Mouse (Mus musculus) layer of hippocampus, adult 2 months (tissue): ENCODE results near the gene Ccr8. TPM values are rescaled to one million over a fixed set of nuclear protein-coding genes. Genes with fewer than 3 reads are reported as not detected.

ENCODE experiments used
- DNase-seq, 2 experiments: peaks; one replicate each; pipeline ENCODE4 v3.0.0; 2022; ENCODE audit warnings: low spot score in 2 of 2
- H3K27ac ChIP-seq: fragments of 200-600 bp; 2 replicates; pipeline ENCODE4 v1.8.1; 2022
- H3K4me3 ChIP-seq: fragments of 200-600 bp; 2 replicates; pipeline ENCODE4 v1.8.1; 2022; ENCODE audit warnings: mild to moderate bottlenecking
- CTCF ChIP-seq: fragments of 200-600 bp; conservative IDR thresholded peaks from 2 replicates; pipeline ENCODE4 v1.8.1; 2022; ENCODE audit warnings: antibody characterized with exemption, mild to moderate bottlenecking, moderate library complexity
- total RNA-seq, 2 experiments: library from RNA; stranded (reverse); gene quantifications; 2 replicates each; pipeline ENCODE4 v1.2.3; 2021

The Ccr8 gene
- total RNA-seq, 2 experiments from 2014 or later: not detected

DNA sequence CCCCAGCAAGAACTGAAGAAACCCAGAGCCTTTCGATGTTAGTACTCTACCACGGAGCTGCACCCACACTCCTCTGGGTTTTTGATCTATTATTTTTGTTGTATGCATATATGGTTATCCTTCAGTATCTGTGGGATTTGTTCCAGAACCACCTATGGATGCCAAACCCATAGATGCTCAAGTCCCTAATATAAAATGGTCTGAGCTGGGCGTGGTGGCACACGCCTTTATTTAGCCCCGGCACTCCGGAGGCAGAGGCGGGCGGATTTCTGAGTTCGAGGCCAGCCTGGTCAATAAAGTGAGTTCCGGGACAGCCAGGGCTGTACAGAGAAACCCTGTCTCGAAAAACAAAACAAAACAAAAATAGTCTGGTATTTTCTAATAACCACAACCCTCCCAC, 35.0 kb downstream of the Ccr8 start:
- peak overlapping the region; percentile 88 for H3K27ac ChIP-seq
- no peak for DNase-seq
- peak overlapping the region; percentile 95 for H3K4me3 ChIP-seq
- TF ChIP-seq CTCF: no peak

DNA sequence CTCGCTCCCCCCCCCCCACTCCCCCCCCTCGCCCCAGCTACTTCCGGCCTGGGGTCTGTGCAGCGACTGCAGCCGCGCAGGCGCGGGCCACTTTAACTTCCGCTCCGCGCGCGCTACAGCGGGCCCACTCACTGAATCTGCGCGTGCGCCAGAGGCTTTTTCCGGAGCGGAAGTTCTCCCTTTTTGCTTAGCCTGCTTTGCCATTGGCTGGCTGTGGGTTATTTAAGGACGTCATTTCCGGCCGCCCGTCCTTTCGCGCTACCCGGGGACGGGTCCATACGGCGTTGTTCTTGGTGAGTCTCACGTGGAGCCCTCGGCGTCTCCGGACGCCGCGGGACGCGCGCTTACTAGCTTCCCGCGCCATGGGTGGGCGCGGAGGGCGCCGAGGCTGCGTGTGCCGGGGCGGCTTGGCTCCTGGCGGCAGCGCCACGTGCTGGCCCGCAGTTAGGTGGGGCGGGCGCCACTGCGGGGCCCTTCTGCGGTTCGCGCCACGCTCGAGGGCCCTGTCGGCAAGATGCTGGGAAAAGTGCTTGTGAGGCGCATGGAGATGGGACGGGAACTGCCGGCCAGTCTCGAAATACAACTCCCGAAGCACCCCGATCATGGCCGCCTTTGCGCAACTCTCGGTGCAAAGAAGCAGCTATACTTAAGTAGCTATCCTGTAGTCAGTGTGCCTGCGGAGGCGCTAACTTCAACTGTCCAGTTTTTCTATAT, 35.8 kb downstream of the Ccr8 start, which contains the start of gene Rpsa:
TSS of gene Rpsa (plus strand) at position 152 of the 714 bp plus-strand sequence.
- DNase-seq: peak; percentile 95 to 98
- Histone ChIP-seq H3K4me3 (peak within 1 kb of the TSS; percentile 95), H3K27ac (peak within 1 kb of the TSS; percentile 91)
- TF ChIP-seq CTCF: no peak

DNA sequence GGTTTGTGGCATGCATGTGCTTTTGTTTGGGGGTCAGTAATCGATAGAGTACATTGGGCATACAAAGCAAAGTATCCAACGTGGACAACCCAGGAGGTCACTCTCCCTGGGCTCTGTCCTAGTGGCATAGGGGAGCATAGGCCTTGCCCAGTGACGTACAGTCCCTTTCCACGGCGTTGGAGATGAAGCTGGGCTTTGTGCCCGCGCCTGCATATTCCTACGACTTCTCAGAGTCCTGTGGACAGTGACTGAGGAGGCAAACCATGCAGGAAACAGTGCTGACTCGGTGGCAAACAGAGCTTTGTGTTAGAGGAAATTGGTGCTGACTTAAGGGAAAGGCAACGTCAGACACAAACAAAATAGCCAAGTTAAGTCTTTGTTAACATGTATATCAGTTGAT, 37.4 kb downstream of the Ccr8 start:
- no peak for DNase-seq
- peak overlapping the region; percentile 95; the same call in 1 of the 2 replicates for H3K4me3 ChIP-seq
- no peak overlapping the region for H3K27ac ChIP-seq
- TF ChIP-seq CTCF: no peak

DNA sequence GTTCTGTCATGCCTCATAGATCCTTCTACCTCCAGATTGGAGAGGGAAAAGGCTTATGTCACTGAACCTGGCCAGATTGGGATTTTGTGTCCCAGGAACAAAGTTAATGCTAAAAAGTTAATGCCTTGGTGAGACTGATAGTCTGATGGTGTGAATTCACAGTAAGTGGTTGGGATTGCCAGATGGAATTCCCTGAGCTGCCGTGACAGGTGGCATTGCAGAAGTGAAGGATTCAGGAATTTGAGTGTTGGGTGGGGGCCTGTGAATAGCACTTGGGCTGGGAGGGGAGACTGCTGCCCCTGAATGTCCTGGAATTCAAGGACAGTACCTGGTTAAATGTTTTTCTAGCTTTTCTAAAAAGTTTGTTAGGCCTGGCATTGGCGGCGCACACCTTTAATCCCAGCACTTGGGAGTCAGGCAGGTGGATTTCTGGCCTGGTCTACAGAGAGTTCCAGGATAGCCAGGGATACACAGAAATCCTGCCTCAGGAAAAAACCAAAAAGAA, 39.9 kb downstream of the Ccr8 start:
- no peak for DNase-seq
- Histone ChIP-seq H3K27ac (no peak overlapping the region), H3K4me3 (no peak overlapping the region)
- no peak for TF ChIP-seq CTCF

DNA sequence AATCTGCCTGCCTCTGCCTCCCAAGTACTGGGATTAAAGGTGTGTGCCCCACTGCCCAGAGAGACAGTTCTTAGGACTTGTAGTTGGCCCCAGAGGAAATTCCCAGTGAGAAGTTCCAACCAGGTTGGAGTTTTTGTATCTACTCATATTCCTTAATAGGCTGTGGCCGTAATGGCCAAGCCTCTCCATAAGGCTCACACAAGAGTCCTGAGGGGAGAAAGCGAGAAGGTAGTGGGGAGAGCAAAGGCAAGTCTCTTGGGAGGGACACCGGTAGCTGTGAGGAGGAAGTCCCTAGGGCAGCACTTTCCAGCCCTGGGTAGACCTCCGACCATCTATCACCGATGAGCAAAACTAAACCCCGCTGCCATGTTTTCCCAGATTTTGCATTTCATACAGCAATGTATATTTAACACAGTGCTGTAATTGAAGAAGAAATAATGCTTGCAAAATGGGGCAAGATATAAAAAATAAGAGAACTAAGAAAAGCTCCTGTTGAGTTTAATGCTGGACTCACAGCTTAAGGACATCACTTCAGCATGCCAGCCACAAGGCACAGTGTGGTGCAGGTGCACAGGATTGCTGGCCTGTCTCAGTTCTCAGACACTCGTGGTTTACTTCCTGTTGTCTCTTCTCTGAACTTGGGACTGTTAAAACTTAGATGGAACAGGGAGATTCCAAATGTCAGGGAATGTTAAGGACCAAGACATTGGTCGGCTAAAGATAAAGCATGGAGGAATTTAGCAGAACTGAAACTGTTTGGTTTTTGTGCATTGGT, 41.3 kb downstream of the Ccr8 start:
- TF ChIP-seq CTCF: no peak
- no peak overlapping the region for H3K27ac ChIP-seq
- H3K4me3 ChIP-seq: no peak overlapping the region
- DNase-seq: no peak

DNA sequence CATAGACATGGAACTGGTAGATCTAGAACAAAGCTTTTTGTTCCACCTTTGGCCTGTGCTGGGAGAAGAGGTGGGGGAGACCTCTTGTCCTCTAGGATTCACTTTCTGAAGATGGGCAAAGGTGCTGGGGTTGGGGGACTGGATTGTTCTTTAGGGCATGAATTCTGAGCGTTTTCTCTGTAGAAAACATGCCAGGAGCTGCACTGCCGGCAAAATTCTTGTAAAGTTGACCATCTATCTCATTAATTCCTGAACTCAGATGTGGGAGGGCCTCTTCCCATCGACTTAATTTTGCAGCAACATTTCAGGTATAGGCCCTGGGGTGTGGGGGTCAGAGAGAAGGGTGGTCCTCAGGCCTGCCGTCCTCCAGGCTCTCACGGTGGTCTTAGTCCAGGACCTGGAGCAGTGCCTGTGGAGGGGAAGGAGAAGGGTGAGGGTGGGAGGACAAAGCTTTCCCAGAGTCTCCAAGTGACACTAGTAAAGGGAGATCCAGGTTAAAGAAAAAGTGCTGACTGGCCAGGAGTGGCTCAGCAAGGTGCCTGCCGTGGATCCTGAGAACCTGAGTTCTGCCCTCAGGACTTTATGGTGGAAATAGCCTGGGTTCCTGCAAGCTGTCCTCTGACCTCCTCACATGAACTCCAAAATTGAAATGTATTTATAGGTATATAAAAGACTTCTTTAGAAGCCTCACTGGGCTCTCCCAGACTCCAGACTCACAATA, 42.0 kb downstream of the Ccr8 start:
- no peak for TF ChIP-seq CTCF
- no peak for DNase-seq
- Histone ChIP-seq H3K27ac (no peak overlapping the region), H3K4me3 (no peak overlapping the region)

DNA sequence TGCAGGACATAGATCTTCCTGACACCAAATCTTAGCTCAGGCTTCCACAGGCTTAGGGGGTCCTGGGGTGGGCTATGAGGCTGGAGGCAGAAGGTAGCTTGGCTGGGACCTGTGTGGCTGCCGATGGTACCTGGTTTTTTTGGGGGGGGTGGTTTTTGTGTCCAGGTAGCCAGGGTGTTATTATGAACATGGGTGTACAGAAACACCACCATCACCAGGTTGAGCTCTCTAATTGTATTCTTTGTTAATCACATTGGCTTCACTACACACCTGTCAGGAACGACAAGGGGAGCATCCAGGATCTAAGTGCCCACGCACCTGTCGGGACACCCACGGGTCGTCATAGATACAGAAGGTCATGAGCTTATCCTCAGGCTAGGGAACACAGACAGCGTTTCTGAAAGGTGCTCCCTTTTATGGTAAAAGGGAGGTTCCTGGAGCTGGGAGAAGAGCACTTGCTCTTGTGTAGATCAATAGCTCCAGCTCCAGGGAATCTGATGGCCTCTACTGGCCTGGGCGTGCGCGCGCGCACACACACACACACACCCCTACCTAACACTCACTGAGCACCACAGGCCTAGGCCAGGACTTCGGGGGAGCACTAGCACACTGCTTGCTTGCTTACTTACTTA, 42.7 kb downstream of the Ccr8 start:
- no peak for DNase-seq
- Histone ChIP-seq H3K4me3 (no peak overlapping the region), H3K27ac (no peak overlapping the region)
- TF ChIP-seq CTCF: no peak

DNA sequence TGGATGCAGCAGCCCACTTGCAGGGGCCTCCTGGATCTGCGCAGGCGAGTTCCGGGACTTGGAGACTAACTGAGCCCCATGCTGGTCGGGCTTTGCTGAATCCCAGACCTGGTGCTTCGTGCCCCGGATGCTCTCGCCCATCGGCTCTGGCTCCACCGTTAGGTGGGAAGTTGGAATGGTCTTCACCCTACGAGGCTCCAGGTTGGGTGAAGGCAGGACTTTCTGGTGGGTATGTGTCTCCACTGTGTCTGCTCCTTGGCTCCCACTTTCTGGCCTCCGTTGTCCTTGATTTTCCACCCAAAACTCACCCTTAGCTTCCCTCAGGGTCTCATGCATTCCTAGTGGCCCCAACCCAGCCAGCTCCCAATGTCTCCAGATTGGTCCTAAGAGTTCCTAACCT, 43.5 kb downstream of the Ccr8 start:
- Histone ChIP-seq H3K27ac (no peak overlapping the region), H3K4me3 (no peak overlapping the region)
- DNase-seq: no peak
- no peak for TF ChIP-seq CTCF

DNA sequence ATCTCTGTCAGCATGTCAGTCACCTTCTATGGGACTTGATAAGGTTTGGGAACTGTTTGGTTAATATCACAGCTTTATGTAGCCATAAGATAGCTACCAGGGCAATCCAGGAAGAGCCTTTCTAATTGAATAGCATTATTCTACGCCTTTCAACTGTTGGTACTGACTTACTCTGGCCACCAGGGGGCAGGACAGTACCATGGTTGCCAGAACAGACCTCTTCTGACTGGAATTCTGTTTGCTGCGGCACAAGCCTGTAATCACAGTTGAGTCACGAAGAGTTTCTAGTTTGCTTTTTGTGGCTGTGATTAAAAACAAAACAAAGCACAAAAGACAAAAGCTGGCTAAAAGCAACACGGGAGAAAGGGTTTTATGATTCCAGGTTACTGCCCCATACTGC, 48.7 kb downstream of the Ccr8 start:
- no peak overlapping the region for H3K27ac ChIP-seq
- TF ChIP-seq CTCF: peak; percentile 96
- H3K4me3 ChIP-seq: no peak overlapping the region
- peak; percentile 82 to 92 for DNase-seq

DNA sequence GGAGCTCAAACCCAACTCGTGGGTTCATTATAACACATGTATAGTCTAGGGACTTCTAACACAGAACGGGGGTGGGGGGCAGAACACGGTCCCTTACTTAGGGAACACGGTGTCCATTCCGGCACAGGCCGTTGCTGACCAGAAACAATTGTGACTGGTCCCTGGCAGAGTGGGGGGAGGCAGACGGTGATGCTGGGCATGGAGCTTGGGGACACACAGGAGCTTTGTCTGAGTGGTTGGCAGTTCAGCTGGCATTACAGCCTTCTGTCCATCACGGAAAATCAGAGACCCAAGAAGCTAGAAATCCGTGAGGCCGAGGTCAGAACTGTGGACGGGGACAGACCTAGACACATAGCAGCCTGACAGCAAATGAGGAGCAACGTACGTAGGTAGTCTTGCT, 52.6 kb downstream of the Ccr8 start:
- no peak for DNase-seq
- no peak overlapping the region for H3K4me3 ChIP-seq

More for the DNA sequence above, 52.6 kb downstream of the Ccr8 start:
- no peak for TF ChIP-seq CTCF
- H3K27ac ChIP-seq: peak overlapping the region; percentile 67; the same call in 1 of the 2 replicates

Other genes with a start within 250 kb of the Ccr8 start
- 10 to 100 TPM; 76.5 to 84.9 TPM for gene Wdr48, start 197.2 kb upstream of the Ccr8 start, total RNA-seq
- gene Gorasp1, start 154.5 kb upstream of the Ccr8 start, total RNA-seq: 10 to 100 TPM; 33.1 to 40.8 TPM
- gene Ttc21a, start 154.5 kb upstream of the Ccr8 start, total RNA-seq: under 1 TPM; 0.49 to 0.92 TPM
- gene Csrnp1, start 107.5 kb upstream of the Ccr8 start, total RNA-seq: 10 to 100 TPM; 13.7 TPM
- gene Xirp1, start 68.5 kb upstream of the Ccr8 start, total RNA-seq: under 1 TPM; 0.10 to 0.23 TPM
- 10 to 100 TPM; 30.8 to 31.7 TPM for gene Cx3cr1, start 22.2 kb upstream of the Ccr8 start, total RNA-seq
- gene Slc25a38, start 18.3 kb downstream of the Ccr8 start, total RNA-seq: 10 to 100 TPM; 26.1 to 26.4 TPM
- gene Rpsa, start 35.6 kb downstream of the Ccr8 start, total RNA-seq: 100 to 1,000 TPM; 440 to 441 TPM
- 100 to 1,000 TPM; 305 to 312 TPM for gene Mobp, start 57.6 kb downstream of the Ccr8 start, total RNA-seq
- 10 to 100 TPM; 54.7 to 58.7 TPM for gene Myrip, start 209.4 kb downstream of the Ccr8 start, total RNA-seq